ENCODE assay signal across 25 mouse cellular contexts in genomic region chr5:66166193-66166629, GRCm38 (mm10). TPM values are rescaled to one million over a fixed set of nuclear protein-coding genes. Genes with fewer than 3 reads are reported as not detected.
DNase-seq lines count a peak whose midpoint lies in the region; ATAC-seq and TF ChIP-seq lines count a peak whose summit lies in the region.
"Had no signal": no experiment of that assay in that cellular context is flagged by ENCODE, and none has a peak within 500 bp of the region (broad histone marks: within the 10 kb centered on the region; RNA-seq: fewer than 3 reads in every experiment).

No protein-coding gene starts in this region.

- no peak overlapping the region for H3K4me3 ChIP-seq in intestine, embryonic 15.5 days (replicated peaks)
- no peak overlapping the region for H3K4me3 ChIP-seq in intestine, postnatal 0 days (ENCODE audit: low read depth, low read length)
- H3K4me3 ChIP-seq: embryonic facial prominence, embryonic 10.5 days; embryonic facial prominence, embryonic 15.5 days; forebrain, embryonic 13.5 days; hindbrain, embryonic 10.5 days; hindbrain, embryonic 15.5 days; limb, embryonic 12.5 days; liver, embryonic 15.5 days; neural tube, embryonic 15.5 days had no signal

- H3K9me3 ChIP-seq in intestine, embryonic 15.5 days, result no peaks in the 10 kb centered on the region
- H3K9me3 ChIP-seq in intestine, postnatal 0 days (ENCODE audit: control insufficient read depth), result no peaks in the 10 kb centered on the region
- H3K9me3 ChIP-seq: embryonic facial prominence, embryonic 10.5 days; embryonic facial prominence, embryonic 15.5 days; forebrain, embryonic 13.5 days; hindbrain, embryonic 10.5 days; hindbrain, embryonic 15.5 days; limb, embryonic 12.5 days; liver, embryonic 15.5 days; neural tube, embryonic 15.5 days had no signal

- WGBS in intestine, embryonic 15.5 days, result 34% methylated on average over 4 of the region's 4 CpGs
- 20% methylated on average over 4 of the region's 4 CpGs for WGBS in intestine, postnatal 0 days

- no peaks in the 10 kb centered on the region for H3K27me3 ChIP-seq in intestine, embryonic 15.5 days (replicated peaks)
- no peaks in the 10 kb centered on the region for H3K27me3 ChIP-seq in intestine, postnatal 0 days (replicated peaks; ENCODE audit: control insufficient read depth, insufficient read depth, low read length)
- H3K27me3 ChIP-seq: embryonic facial prominence, embryonic 15.5 days; forebrain, embryonic 13.5 days; hindbrain, embryonic 15.5 days; limb, embryonic 12.5 days; liver, embryonic 15.5 days; neural tube, embryonic 15.5 days had no signal

- no peak overlapping the region for H3K4me2 ChIP-seq in intestine, embryonic 15.5 days (replicated peaks)
- no peak overlapping the region for H3K4me2 ChIP-seq in intestine, postnatal 0 days (replicated peaks; ENCODE audit: low read depth)
- H3K4me2 ChIP-seq: embryonic facial prominence, embryonic 15.5 days; forebrain, embryonic 13.5 days; hindbrain, embryonic 15.5 days; limb, embryonic 12.5 days; liver, embryonic 15.5 days; neural tube, embryonic 15.5 days had no signal

- no peak for TF ChIP-seq CTCF in intestine, postnatal 0 days (IDR thresholded peaks at IDR 0.05; ENCODE audit: low read depth)

- H3K36me3 ChIP-seq in intestine, embryonic 15.5 days, result no peaks in the 10 kb centered on the region
- no peaks in the 10 kb centered on the region for H3K36me3 ChIP-seq in intestine, postnatal 0 days (ENCODE audit: control insufficient read depth, insufficient read depth)
- H3K36me3 ChIP-seq: embryonic facial prominence, embryonic 10.5 days; embryonic facial prominence, embryonic 15.5 days; hindbrain, embryonic 10.5 days; hindbrain, embryonic 15.5 days; limb, embryonic 12.5 days; liver, embryonic 15.5 days; neural tube, embryonic 15.5 days had no signal

- H3K9ac ChIP-seq in intestine, embryonic 15.5 days, result no peak overlapping the region
- H3K9ac ChIP-seq in intestine, postnatal 0 days (ENCODE audit: low read depth, low read length), result no peak overlapping the region
- H3K9ac ChIP-seq: embryonic facial prominence, embryonic 15.5 days; forebrain, embryonic 13.5 days; hindbrain, embryonic 15.5 days; limb, embryonic 12.5 days; liver, embryonic 15.5 days; neural tube, embryonic 15.5 days had no signal

- no peak overlapping the region for H3K27ac ChIP-seq in intestine, embryonic 15.5 days
- no peak overlapping the region for H3K27ac ChIP-seq in intestine, postnatal 0 days (ENCODE audit: low read depth, low read length)
- H3K27ac ChIP-seq: embryonic facial prominence, embryonic 10.5 days; embryonic facial prominence, embryonic 15.5 days; forebrain, embryonic 13.5 days; hindbrain, embryonic 10.5 days; hindbrain, embryonic 15.5 days; limb, embryonic 12.5 days; liver, embryonic 15.5 days; neural tube, embryonic 15.5 days had no signal

- 0 out of 2 replicates have a peak, but pooled peaks cover 6% of the 10 kb centered on the region for H3K4me1 ChIP-seq in intestine, embryonic 15.5 days (replicated peaks)
- no peaks in the 10 kb centered on the region for H3K4me1 ChIP-seq in intestine, postnatal 0 days (replicated peaks; ENCODE audit: control insufficient read depth, insufficient read depth, low read length)
- H3K4me1 ChIP-seq: embryonic facial prominence, embryonic 15.5 days; forebrain, embryonic 13.5 days; hindbrain, embryonic 15.5 days; neural tube, embryonic 15.5 days had no signal

- peak; percentile 56 for ATAC-seq in intestine, embryonic 15.5 days
- no peak for ATAC-seq in intestine, postnatal 0 days
- ATAC-seq: forebrain, embryonic 13.5 days had no signal

- DNase-seq in ovary, adult 18-20 months (ENCODE audit: low spot score), result peak; percentile 54
- DNase-seq in ovary, postnatal 10 days (ENCODE audit: low spot score), result no peak
- DNase-seq in lung, postnatal 36 days, result peak; percentile 21
- no peak for DNase-seq in layer of hippocampus, postnatal 10 days (ENCODE audit: low spot score in 2 of 2)
- DNase-seq in thymus, postnatal 14 days, result no peak
- DNase-seq: adrenal gland, adult 8-10 months; cerebellum, adult 2 months; cerebellum, postnatal 14 days; gastrocnemius, postnatal 10 days; heart, postnatal 14 days; kidney, postnatal 14 days; layer of hippocampus, adult 9-11 months; midbrain, embryonic 14.5 days; right cerebral cortex, adult 18-20 months; spleen, adult 18-20 months had no signal

RNA-seq across cellular contexts. Expression of gene Rbm47, which starts 6.7 kb away (rescaled TPM):
- polyA plus RNA-seq in intestine, embryonic 15.5 days (2015; fragmentation: Nextera tagmentation; extraction: Ambion mirVana), result 129 and 133 TPM in 2 replicates
- 146 and 175 TPM in 2 replicates for polyA plus RNA-seq in intestine, postnatal 0 days (2015; fragmentation: Nextera tagmentation; extraction: Ambion mirVana)
- total RNA-seq in layer of hippocampus, postnatal 10 days (2021), result 1 to 10 TPM in 1 of 2 experiments, under 1 TPM in 1; 0.71 to 3.8 TPM

Comparison
In these comparisons a context has a peak if more than half of its experiments do, and no peak if none do; other contexts are left out.
1. DNase-seq: peak in ovary, adult 18-20 months (single experiment) and lung, postnatal 36 days (single experiment); none in ovary, postnatal 10 days (single experiment), layer of hippocampus, postnatal 10 days (0 of 2) and thymus, postnatal 14 days (single experiment).